ENCODE assay signal across 22 mouse cellular contexts in the genomic region with DNA sequence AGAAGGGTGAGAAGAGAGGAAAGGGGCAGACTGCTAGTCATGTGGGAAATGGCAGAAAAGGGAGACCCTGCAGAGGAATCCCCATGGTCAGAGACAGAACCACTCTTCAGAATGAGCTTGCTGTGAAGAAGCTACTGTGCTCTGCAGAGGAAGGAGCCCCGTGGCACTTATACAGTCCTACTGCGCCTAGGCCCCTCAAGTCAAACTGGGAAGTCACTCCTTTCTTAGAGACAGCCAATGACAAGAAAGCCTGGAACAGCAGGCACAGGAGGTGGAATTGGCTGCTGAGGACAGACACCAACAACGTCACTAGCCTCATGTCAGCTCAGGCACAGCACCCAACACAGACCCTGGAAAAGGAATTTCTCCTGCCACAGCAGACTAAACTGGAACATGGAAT.
DNase-seq lines count a peak whose midpoint lies in the region; ATAC-seq and TF ChIP-seq lines count a peak whose summit lies in the region.
"Had no signal": no experiment of that assay in that cellular context is flagged by ENCODE, and none has a peak within 500 bp of the region (broad histone marks: within the 10 kb centered on the region; RNA-seq: fewer than 3 reads in every experiment).

No protein-coding gene starts in this region.

- H3K4me2 ChIP-seq in forebrain, embryonic 15.5 days (replicated peaks) = no peak overlapping the region
- H3K4me2 ChIP-seq in heart, postnatal 0 days (ENCODE audit: low read depth, low read length) = no peak overlapping the region
- no peak overlapping the region for H3K4me2 ChIP-seq in midbrain, embryonic 12.5 days (replicated peaks)
- H3K4me2 ChIP-seq in midbrain, embryonic 11.5 days = no peak overlapping the region
- H3K4me2 ChIP-seq: embryonic facial prominence, embryonic 13.5 days; heart, embryonic 13.5 days; hindbrain, embryonic 12.5 days; hindbrain, embryonic 15.5 days had no signal

- H3K36me3 ChIP-seq in forebrain, embryonic 10.5 days (replicated peaks) = no peaks in the 10 kb centered on the region
- no peaks in the 10 kb centered on the region for H3K36me3 ChIP-seq in forebrain, embryonic 15.5 days
- no peaks in the 10 kb centered on the region for H3K36me3 ChIP-seq in heart, postnatal 0 days (replicated peaks; ENCODE audit: control insufficient read depth, insufficient read depth, low read length)
- no peaks in the 10 kb centered on the region for H3K36me3 ChIP-seq in heart, adult 2 months (ENCODE audit: control insufficient read depth, insufficient read depth, low read length)
- H3K36me3 ChIP-seq in midbrain, embryonic 12.5 days = no peaks in the 10 kb centered on the region
- no peaks in the 10 kb centered on the region for H3K36me3 ChIP-seq in midbrain, embryonic 11.5 days (ENCODE audit: control insufficient read depth, insufficient read depth, low read length)
- H3K36me3 ChIP-seq: embryonic facial prominence, embryonic 10.5 days; embryonic facial prominence, embryonic 13.5 days; heart, embryonic 10.5 days; heart, embryonic 13.5 days; hindbrain, embryonic 12.5 days; hindbrain, embryonic 15.5 days had no signal

- DNase-seq in forebrain, embryonic 10.5 days (ENCODE audit: extremely low spot score, low spot score) = no peak
- peak; percentile 56 for DNase-seq in heart, postnatal 0 days (ENCODE audit: low spot score)
- DNase-seq in heart, adult 2 months = no peak
- no peak for DNase-seq in midbrain, embryonic 11.5 days (ENCODE audit: low spot score, missing footprints)
- DNase-seq: adrenal gland, adult 8-10 months; adrenal gland, postnatal 25 days; cerebellum, adult 11-12 months; cerebellum, adult 8-10 months; cerebellum, postnatal 36 days; embryo, embryonic 11 days; gastrocnemius, postnatal 25 days; heart, adult 18-20 months had no signal

- H3K27me3 ChIP-seq in forebrain, embryonic 10.5 days (ENCODE audit: poor library complexity, severe bottlenecking) = no peaks in the 10 kb centered on the region
- H3K27me3 ChIP-seq in forebrain, embryonic 15.5 days = no peaks in the 10 kb centered on the region
- no peaks in the 10 kb centered on the region for H3K27me3 ChIP-seq in heart, postnatal 0 days (ENCODE audit: control insufficient read depth, insufficient read depth, low read length)
- H3K27me3 ChIP-seq in heart, adult 2 months (ENCODE audit: control insufficient read depth, insufficient read depth, low read length) = no peaks in the 10 kb centered on the region
- no peaks in the 10 kb centered on the region for H3K27me3 ChIP-seq in midbrain, embryonic 12.5 days
- no peaks in the 10 kb centered on the region for H3K27me3 ChIP-seq in midbrain, embryonic 11.5 days (ENCODE audit: control insufficient read depth, insufficient read depth, low read length)
- H3K27me3 ChIP-seq: embryonic facial prominence, embryonic 13.5 days; hindbrain, embryonic 12.5 days; hindbrain, embryonic 15.5 days had no signal

- H3K9me3 ChIP-seq in forebrain, embryonic 10.5 days = peaks cover 15% of the 10 kb centered on the region
- no peaks in the 10 kb centered on the region for H3K9me3 ChIP-seq in forebrain, embryonic 15.5 days
- peaks cover 12% of the 10 kb centered on the region for H3K9me3 ChIP-seq in heart, postnatal 0 days (replicated peaks; ENCODE audit: control insufficient read depth, low read length)
- no peaks in the 10 kb centered on the region for H3K9me3 ChIP-seq in midbrain, embryonic 12.5 days
- peaks cover 8% of the 10 kb centered on the region; the same call in 1 of the 2 replicates for H3K9me3 ChIP-seq in midbrain, embryonic 11.5 days (ENCODE audit: control insufficient read depth, low read length)
- H3K9me3 ChIP-seq: embryonic facial prominence, embryonic 13.5 days; hindbrain, embryonic 15.5 days had no signal

- no peak for TF ChIP-seq POLR2A in heart, adult 2 months (IDR thresholded peaks at IDR 0.05; ENCODE audit: insufficient read depth, low read depth, low read length)

- H3K27ac ChIP-seq in forebrain, embryonic 10.5 days = peak overlapping the region; percentile 20
- H3K27ac ChIP-seq in forebrain, embryonic 15.5 days (replicated peaks) = no peak overlapping the region
- no peak overlapping the region for H3K27ac ChIP-seq in heart, postnatal 0 days (ENCODE audit: low read depth)
- H3K27ac ChIP-seq in heart, adult 2 months = no peak overlapping the region
- H3K27ac ChIP-seq in midbrain, embryonic 12.5 days (replicated peaks) = peak overlapping the region; percentile 32
- no peak overlapping the region for H3K27ac ChIP-seq in midbrain, embryonic 11.5 days (ENCODE audit: low read depth, low read length)
- H3K27ac ChIP-seq: embryonic facial prominence, embryonic 10.5 days; embryonic facial prominence, embryonic 13.5 days; heart, embryonic 10.5 days; heart, embryonic 13.5 days; hindbrain, embryonic 15.5 days had no signal

- H3K4me1 ChIP-seq in forebrain, embryonic 10.5 days = peaks cover 13% of the 10 kb centered on the region
- H3K4me1 ChIP-seq in forebrain, embryonic 15.5 days = no peaks in the 10 kb centered on the region
- H3K4me1 ChIP-seq in heart, postnatal 0 days (ENCODE audit: control insufficient read depth, insufficient read depth) = no peaks in the 10 kb centered on the region
- H3K4me1 ChIP-seq in heart, adult 2 months (ENCODE audit: control insufficient read depth, insufficient read depth, low read length) = no peaks in the 10 kb centered on the region
- peaks cover 11% of the 10 kb centered on the region for H3K4me1 ChIP-seq in midbrain, embryonic 12.5 days
- no peaks in the 10 kb centered on the region for H3K4me1 ChIP-seq in midbrain, embryonic 11.5 days (ENCODE audit: control insufficient read depth, insufficient read depth, low read length)
- H3K4me1 ChIP-seq: embryonic facial prominence, embryonic 13.5 days; heart, embryonic 10.5 days; heart, embryonic 13.5 days had no signal

- TF ChIP-seq EP300 in heart, postnatal 0 days (IDR thresholded peaks at IDR 0.05; ENCODE audit: low read depth) = no peak
- TF ChIP-seq EP300 in heart, adult 2 months (IDR thresholded peaks at IDR 0.05; ENCODE audit: insufficient read depth, low read depth, low read length) = no peak

- no peak for TF ChIP-seq CTCF in heart, postnatal 0 days (IDR thresholded peaks at IDR 0.05; ENCODE audit: low read depth)
- no peak for TF ChIP-seq CTCF in heart, adult 2 months (IDR thresholded peaks at IDR 0.05)

- no peak overlapping the region for H3K4me3 ChIP-seq in forebrain, embryonic 10.5 days
- H3K4me3 ChIP-seq in forebrain, embryonic 15.5 days = no peak overlapping the region
- H3K4me3 ChIP-seq in heart, postnatal 0 days (ENCODE audit: low read depth, low read length) = no peak overlapping the region
- H3K4me3 ChIP-seq in heart, adult 2 months = no peak overlapping the region
- no peak overlapping the region for H3K4me3 ChIP-seq in midbrain, embryonic 12.5 days
- no peak overlapping the region for H3K4me3 ChIP-seq in midbrain, embryonic 11.5 days (ENCODE audit: low read depth, low read length)
- H3K4me3 ChIP-seq: embryonic facial prominence, embryonic 10.5 days; embryonic facial prominence, embryonic 13.5 days; erythroblast, embryonic 14.5 days; heart, embryonic 10.5 days; heart, embryonic 13.5 days; hindbrain, embryonic 12.5 days; hindbrain, embryonic 15.5 days had no signal

- intact Hi-C loops in heart, adult 2 months (cut with DNase I) = no loop called here

- H3K9ac ChIP-seq in forebrain, embryonic 15.5 days (replicated peaks) = no peak overlapping the region
- no peak overlapping the region for H3K9ac ChIP-seq in heart, postnatal 0 days (replicated peaks; ENCODE audit: low read depth, low read length)
- no peak overlapping the region for H3K9ac ChIP-seq in heart, adult 2 months (ENCODE audit: low read depth, low read length)
- H3K9ac ChIP-seq in midbrain, embryonic 12.5 days (replicated peaks) = no peak overlapping the region
- H3K9ac ChIP-seq in midbrain, embryonic 11.5 days (ENCODE audit: low read length) = no peak overlapping the region
- H3K9ac ChIP-seq: embryonic facial prominence, embryonic 13.5 days; heart, embryonic 13.5 days; hindbrain, embryonic 12.5 days; hindbrain, embryonic 15.5 days had no signal

- no peaks in the 10 kb centered on the region for H3K79me2 ChIP-seq in heart, adult 2 months (replicated peaks; ENCODE audit: control insufficient read depth, insufficient read depth, low read length)

- ATAC-seq in forebrain, embryonic 15.5 days (replicated peaks) = no peak
- no peak for ATAC-seq in heart, postnatal 0 days (ENCODE audit: insufficient read depth, low read depth)
- ATAC-seq in midbrain, embryonic 12.5 days (ENCODE audit: low FRiP score, low read depth) = no peak
- no peak for ATAC-seq in midbrain, embryonic 11.5 days (ENCODE audit: low FRiP score)
- ATAC-seq: activated CD4-positive, CD25-positive, alpha-beta regulatory T cell, adult 4 months had no signal

- WGBS in forebrain, embryonic 10.5 days = 87% methylated on average over 3 of the region's 3 CpGs
- 88% methylated on average over 3 of the region's 3 CpGs for WGBS in forebrain, embryonic 15.5 days
- 76% methylated on average over 3 of the region's 3 CpGs for WGBS in heart, postnatal 0 days
- WGBS in heart, adult 2 months = 81% methylated on average over 3 of the region's 3 CpGs
- 83% methylated on average over 3 of the region's 3 CpGs for WGBS in midbrain, embryonic 12.5 days
- WGBS in midbrain, embryonic 11.5 days = 85% methylated on average over 3 of the region's 3 CpGs

Comparison
In these comparisons a context has a peak if more than half of its experiments do, and no peak if none do; other contexts are left out.
1. H3K27ac ChIP-seq: peak in forebrain, embryonic 10.5 days (single experiment) and midbrain, embryonic 12.5 days (single experiment); none in forebrain, embryonic 15.5 days (single experiment), heart, postnatal 0 days (single experiment), heart, adult 2 months (single experiment) and midbrain, embryonic 11.5 days (single experiment).